Mouse (Mus musculus): Measurements from ENCODE around the gene Iqcg. TPM values are rescaled to one million over a fixed set of nuclear protein-coding genes. Genes with fewer than 3 reads are reported as not detected.
"Not testable (repeated sequence)": the region's sequence is repeated elsewhere in the genome, so short reads cannot be mapped to it uniquely, and the experiment has no call there.

Iqcg gene
- 1 to 10 TPM; 2.3 to 2.6 TPM for total RNA-seq (2021)
- long read RNA-seq, experiment 1, full-length matches to known transcripts, result 2 of 3 reads
- long read RNA-seq, experiment 1, partial matches to known transcripts, result 0 of 3 reads
- long read RNA-seq, experiment 1, other reads (novel, unspliced or antisense), result 1 of 3 reads
- long read RNA-seq, experiment 2, full-length matches to known transcripts, result 2 of 2 reads
- long read RNA-seq, experiment 2, partial matches to known transcripts, result 0 of 2 reads
- long read RNA-seq, experiment 2, other reads (novel, unspliced or antisense), result 0 of 2 reads

GRCm38 (mm10) chr16:33056095-33056785 is at the start of gene Iqcg, which contains the start of gene Rpl35a:
Gene Iqcg (minus strand): TSS chr16:33056218.
Gene Rpl35a (plus strand): TSS chr16:33056453.
- DNase-seq, result peak; percentile 89 to 93

- peak; percentile 84 to 88 for DNase-seq
These were observed 29.6 kb upstream of the Iqcg start for GRCm38 (mm10) chr16:33085666-33086065.

GRCm38 (mm10) chr16:33083996-33084395 is 28.0 kb upstream of the Iqcg start:
- DNase-seq, result no peak

- no peak for DNase-seq
These were observed 26.9 kb upstream of the Iqcg start for GRCm38 (mm10) chr16:33082951-33083350.

GRCm38 (mm10) chr16:33080063-33080462 is 24.0 kb upstream of the Iqcg start:
- DNase-seq, result no peak

GRCm38 (mm10) chr16:33077069-33077627 is 21.1 kb upstream of the Iqcg start:
- DNase-seq, result no peak

- peak; percentile 47 to 60 for DNase-seq
These were observed 20.1 kb upstream of the Iqcg start for GRCm38 (mm10) chr16:33076078-33076477.

GRCm38 (mm10) chr16:33074967-33075366 is 18.9 kb upstream of the Iqcg start:
- DNase-seq, result no peak

- DNase-seq, result no peak
These were observed 17.0 kb upstream of the Iqcg start for GRCm38 (mm10) chr16:33072871-33073557.

GRCm38 (mm10) chr16:33070928-33071327 is 14.9 kb upstream of the Iqcg start:
- no peak for DNase-seq

- DNase-seq, result no peak
These were observed 8.6 kb upstream of the Iqcg start for GRCm38 (mm10) chr16:33064636-33065035.

- peak in 1 of 2 experiments; percentile 32 for DNase-seq
These were observed 7.2 kb upstream of the Iqcg start for GRCm38 (mm10) chr16:33063267-33063666.

GRCm38 (mm10) chr16:33062682-33063131 is 6.7 kb upstream of the Iqcg start:
- DNase-seq, result peak; percentile 75 to 79

GRCm38 (mm10) chr16:33062024-33062681 is 6.1 kb upstream of the Iqcg start, which contains the start of gene Lmln:
Gene Lmln (plus strand): TSS chr16:33062521.
- DNase-seq, result peak; percentile 96

- no peak for DNase-seq
These were observed 5.4 kb upstream of the Iqcg start for GRCm38 (mm10) chr16:33061400-33061799.

- no peak for DNase-seq
These were observed 4.9 kb upstream of the Iqcg start for GRCm38 (mm10) chr16:33060926-33061325.

- no peak for DNase-seq
These were observed 3.5 kb upstream of the Iqcg start for GRCm38 (mm10) chr16:33059471-33059870.

- DNase-seq, result not testable (repeated sequence)
These were observed 2.6 kb upstream of the Iqcg start for GRCm38 (mm10) chr16:33058656-33059055.

GRCm38 (mm10) chr16:33058033-33058432 is 2.0 kb upstream of the Iqcg start:
- no peak for DNase-seq

- DNase-seq, result peak; percentile 34 to 37
These were observed 768 bp upstream of the Iqcg start for GRCm38 (mm10) chr16:33056786-33057185.

GRCm38 (mm10) chr16:33055655-33056054 is 363 bp downstream of the Iqcg start:
- DNase-seq, result no peak

GRCm38 (mm10) chr16:33054927-33055326 is 1.1 kb downstream of the Iqcg start:
- DNase-seq, result not testable (repeated sequence)

Data from adrenal gland, postnatal 36 days (tissue).